Mouse (Mus musculus) megakaryocyte, adult 5-6 weeks (primary cell): ENCODE data around the gene Mcpt8. TPM values are rescaled to one million over a fixed set of nuclear protein-coding genes. Genes with fewer than 3 reads are reported as not detected.

Source experiments
- total RNA-seq, 2 experiments: library from RNA; stranded (forward) in 1 of 2; stranded (reverse) in 1 of 2; fragments of 153-499, 151-499 nt in 1 of 2; fragments of 221-1000, 200-1000 nt in 1 of 2; gene quantifications; 2 replicates each; pipeline versions ENCODE4 v1.2.3 to v1.2.4; 2015 to 2017

Mcpt8 gene
- total RNA-seq, 2 experiments from 2014 or later = 314 to 651 TPM

Other genes starting within 250 kb of the Mcpt8 start
- gene Nynrin, start 231.3 kb downstream of the Mcpt8 start, total RNA-seq (2015) = 1.1 and 1.6 TPM in 2 replicates
- gene Nynrin, start 231.3 kb downstream of the Mcpt8 start, total RNA-seq (2017) = 1.4 and 1.5 TPM in 2 replicates
- 0.40 TPM in 1 of 2 replicates, not detected in the other for gene Cbln3, start 200.9 kb downstream of the Mcpt8 start, total RNA-seq (2015)
- 0.44 TPM in 1 of 2 replicates, not detected in the other for gene Cbln3, start 200.9 kb downstream of the Mcpt8 start, total RNA-seq (2017)
- 9.4 and 11.8 TPM in 2 replicates for gene Khnyn, start 200.3 kb downstream of the Mcpt8 start, total RNA-seq (2015)
- 33.7 and 37.6 TPM in 2 replicates for gene Khnyn, start 200.3 kb downstream of the Mcpt8 start, total RNA-seq (2017)
- 1.9 and 3.0 TPM in 2 replicates for gene Sdr39u1, start 185.0 kb downstream of the Mcpt8 start, total RNA-seq (2015)
- gene Sdr39u1, start 185.0 kb downstream of the Mcpt8 start, total RNA-seq (2017) = 0.99 and 2.9 TPM in 2 replicates
- 0.51 and 1.0 TPM in 2 replicates for gene Cma1, start 140.6 kb downstream of the Mcpt8 start, total RNA-seq (2015)
- gene Cma1, start 140.6 kb downstream of the Mcpt8 start, total RNA-seq (2017) = 1.8 TPM in 1 of 2 replicates, not detected in the other
- not detected in 2 replicates for gene Cma2, start 134.3 kb downstream of the Mcpt8 start, total RNA-seq (2015)
- gene Cma2, start 134.3 kb downstream of the Mcpt8 start, total RNA-seq (2017) = not detected in 2 replicates
- not detected in 2 replicates for gene Mcpt1, start 67.3 kb downstream of the Mcpt8 start, total RNA-seq (2015)
- gene Mcpt1, start 67.3 kb downstream of the Mcpt8 start, total RNA-seq (2017) = not detected in 2 replicates
- not detected in 2 replicates for gene Mcpt9, start 54.8 kb downstream of the Mcpt8 start, total RNA-seq (2015)
- gene Mcpt9, start 54.8 kb downstream of the Mcpt8 start, total RNA-seq (2017) = not detected in 2 replicates
- gene Mcpt2, start 43.2 kb downstream of the Mcpt8 start, total RNA-seq (2015) = not detected in 2 replicates
- gene Mcpt2, start 43.2 kb downstream of the Mcpt8 start, total RNA-seq (2017) = not detected in 2 replicates
- gene Mcpt4, start 23.0 kb downstream of the Mcpt8 start, total RNA-seq (2015) = not detected in 2 replicates
- gene Mcpt4, start 23.0 kb downstream of the Mcpt8 start, total RNA-seq (2017) = not detected in 2 replicates
- 302 and 309 TPM in 2 replicates for gene Ctsg, start 17.3 kb upstream of the Mcpt8 start, total RNA-seq (2015)
- 280 and 285 TPM in 2 replicates for gene Ctsg, start 17.3 kb upstream of the Mcpt8 start, total RNA-seq (2017)
- not detected in 2 replicates for gene Gzme, start 35.4 kb upstream of the Mcpt8 start, total RNA-seq (2015)
- gene Gzme, start 35.4 kb upstream of the Mcpt8 start, total RNA-seq (2017) = not detected in 2 replicates
- not detected in 2 replicates for gene Gzmd, start 47.3 kb upstream of the Mcpt8 start, total RNA-seq (2015)
- gene Gzmd, start 47.3 kb upstream of the Mcpt8 start, total RNA-seq (2017) = not detected in 2 replicates
- not detected in 2 replicates for gene Gzmg, start 74.3 kb upstream of the Mcpt8 start, total RNA-seq (2015)
- gene Gzmg, start 74.3 kb upstream of the Mcpt8 start, total RNA-seq (2017) = not detected in 2 replicates
- gene Gzmn, start 89.3 kb upstream of the Mcpt8 start, total RNA-seq (2015) = not detected in 2 replicates
- gene Gzmn, start 89.3 kb upstream of the Mcpt8 start, total RNA-seq (2017) = not detected in 2 replicates
- gene Gzmf, start 126.1 kb upstream of the Mcpt8 start, total RNA-seq (2015) = not detected in 2 replicates
- gene Gzmf, start 126.1 kb upstream of the Mcpt8 start, total RNA-seq (2017) = not detected in 2 replicates
- gene Gzmc, start 149.4 kb upstream of the Mcpt8 start, total RNA-seq (2015) = 0.16 TPM in 1 of 2 replicates, not detected in the other
- not detected in 2 replicates for gene Gzmc, start 149.4 kb upstream of the Mcpt8 start, total RNA-seq (2017)
- 1.8 and 2.1 TPM in 2 replicates for gene Gzmb, start 177.0 kb upstream of the Mcpt8 start, total RNA-seq (2015)
- 1.7 and 2.1 TPM in 2 replicates for gene Gzmb, start 177.0 kb upstream of the Mcpt8 start, total RNA-seq (2017)